Mouse (Mus musculus) spleen, postnatal 14 days (tissue): ENCODE measurements around the gene Spast.

ENCODE experiments used
- DNase-seq, 2 experiments: peaks; one replicate each; pipeline ENCODE4 v3.0.0; 2021 to 2022; ENCODE audit warnings: low spot score in 2 of 2

Gene Spast

GRCm38 (mm10) chr17:74424401-74425005 lies 85.7 kb downstream of the Spast start:
- no peak for DNase-seq

GRCm38 (mm10) chr17:74430074-74430473 lies 91.3 kb downstream of the Spast start:
- no peak for DNase-seq

- no peak for DNase-seq
These were observed 92.7 kb downstream of the Spast start for GRCm38 (mm10) chr17:74431481-74431880.

GRCm38 (mm10) chr17:74432631-74433030 lies 93.8 kb downstream of the Spast start:
- no peak for DNase-seq

GRCm38 (mm10) chr17:74437762-74438161 lies 99.0 kb downstream of the Spast start:
- DNase-seq, result no peak

- DNase-seq, result no peak
These were observed 101.7 kb downstream of the Spast start for GRCm38 (mm10) chr17:74440486-74440885.
